Mouse (Mus musculus): Measurements from ENCODE around the gene Serpina7.

Gene Serpina7

GRCm38 (mm10) chrX:139085077-139085476 lies at the start of gene Serpina7:
Gene Serpina7 (minus strand): TSS chrX:139085236.
- DNase-seq: no peak

- no peak for DNase-seq
Measured at GRCm38 (mm10) chrX:139134031-139134430, 49.0 kb upstream of the Serpina7 start.

GRCm38 (mm10) chrX:139097197-139097596 lies 12.2 kb upstream of the Serpina7 start:
- no peak for DNase-seq

- no peak for DNase-seq
Measured at GRCm38 (mm10) chrX:139085943-139086342, 907 bp upstream of the Serpina7 start, which contains the start of gene 4930513O06Rik. Gene 4930513O06Rik (plus strand): TSS chrX:139086243.

GRCm38 (mm10) chrX:139078493-139078892 lies 6.5 kb downstream of the Serpina7 start:
- DNase-seq: no peak

GRCm38 (mm10) chrX:139064078-139064477 lies 21.0 kb downstream of the Serpina7 start:
- no peak for DNase-seq

- no peak for DNase-seq
Measured at GRCm38 (mm10) chrX:139053149-139053548, 31.9 kb downstream of the Serpina7 start.

- DNase-seq: no peak
Measured at GRCm38 (mm10) chrX:139051976-139052375, 33.1 kb downstream of the Serpina7 start.

- no peak for DNase-seq
Measured at GRCm38 (mm10) chrX:139041148-139041547, 43.9 kb downstream of the Serpina7 start.

- DNase-seq: no peak
Measured at GRCm38 (mm10) chrX:139039314-139039713, 45.7 kb downstream of the Serpina7 start.

- no peak for DNase-seq
Measured at GRCm38 (mm10) chrX:139037666-139038065, 47.4 kb downstream of the Serpina7 start.

Data from kidney, adult 18-20 months (tissue).